Comparison of ENCODE assay signal across 21 mouse cellular contexts in genomic region chr16:92357566-92357965, GRCm38 (mm10). TPM values are rescaled to one million over a fixed set of nuclear protein-coding genes. Genes with fewer than 3 reads are reported as not detected.
DNase-seq lines count a peak whose midpoint lies in the region; ATAC-seq lines count a peak whose summit lies in the region.
"Had no signal": no experiment of that assay in that cellular context is flagged by ENCODE, and none has a peak within 500 bp of the region (broad histone marks: within the 10 kb centered on the region; RNA-seq: fewer than 3 reads in every experiment).

No protein-coding gene starts in this region.

- ATAC-seq in heart, embryonic 14.5 days (ENCODE audit: insufficient number of reproducible peaks, insufficient read depth, low FRiP score, low read depth): no peak
- ATAC-seq in kidney, embryonic 14.5 days (ENCODE audit: low FRiP score, low TSS enrichment): peak; percentile 33; the same call in 1 of the 2 replicates
- no peak for ATAC-seq in hindbrain, embryonic 14.5 days (ENCODE audit: low FRiP score)
- ATAC-seq: CD4-positive, CD25-positive, alpha-beta regulatory T cell, adult 4 months; inflammation-experienced regulatory T-cells, adult 6 months; liver, embryonic 12.5 days had no signal

- peak overlapping the region; percentile 64 for H3K4me2 ChIP-seq in heart, embryonic 14.5 days (ENCODE audit: low read length)
- no peak overlapping the region for H3K4me2 ChIP-seq in kidney, embryonic 14.5 days (replicated peaks; ENCODE audit: low read depth, low read length)
- no peak overlapping the region for H3K4me2 ChIP-seq in hindbrain, embryonic 14.5 days (replicated peaks)
- H3K4me2 ChIP-seq: liver, embryonic 12.5 days; lung, embryonic 15.5 days; neural tube, embryonic 13.5 days had no signal

- DNase-seq in heart, adult 11 months: no peak
- DNase-seq in kidney, postnatal 14 days: no peak
- DNase-seq in hindbrain, embryonic 14.5 days (ENCODE audit: low spot score): peak; percentile 34
- DNase-seq in retina, postnatal 1 day: peak; percentile 75
- DNase-seq in layer of hippocampus, postnatal 10 days (ENCODE audit: low spot score in 2 of 2): no peak
- DNase-seq: adrenal gland, postnatal 14 days; cerebellum, adult 9-11 months; gastrocnemius, postnatal 25 days had no signal

- peak overlapping the region; percentile 42 to 90; a peak in 3 of 4 replicates for H3K27ac ChIP-seq in heart, embryonic 14.5 days (replicated peaks in 1 of 2; ENCODE audit: control insufficient read depth in 1 of 2, insufficient read depth in 1 of 2, low read depth in 2 of 2, low read length in 2 of 2)
- H3K27ac ChIP-seq in kidney, embryonic 14.5 days (ENCODE audit: low read depth, low read length): no peak overlapping the region
- no peak overlapping the region for H3K27ac ChIP-seq in hindbrain, embryonic 14.5 days
- H3K27ac ChIP-seq: limb, embryonic 10.5 days; liver, embryonic 12.5 days; lung, embryonic 15.5 days; neural tube, embryonic 13.5 days had no signal

- no peaks in the 10 kb centered on the region for H3K27me3 ChIP-seq in heart, embryonic 14.5 days (ENCODE audit: control insufficient read depth, insufficient read depth, low read length)
- H3K27me3 ChIP-seq in kidney, embryonic 14.5 days (ENCODE audit: control insufficient read depth, insufficient read depth, low read length): no peaks in the 10 kb centered on the region
- H3K27me3 ChIP-seq in hindbrain, embryonic 14.5 days (ENCODE audit: control insufficient read depth, insufficient read depth, low read length): no peaks in the 10 kb centered on the region
- H3K27me3 ChIP-seq: lung, embryonic 15.5 days; neural tube, embryonic 13.5 days had no signal

- H3K9me3 ChIP-seq in heart, embryonic 14.5 days (ENCODE audit: control insufficient read depth, low read length): no peaks in the 10 kb centered on the region
- H3K9me3 ChIP-seq in kidney, embryonic 14.5 days (ENCODE audit: control insufficient read depth, low read length): no peaks in the 10 kb centered on the region
- no peaks in the 10 kb centered on the region for H3K9me3 ChIP-seq in hindbrain, embryonic 14.5 days (ENCODE audit: control insufficient read depth, low read length)
- H3K9me3 ChIP-seq: limb, embryonic 10.5 days; liver, embryonic 12.5 days; lung, embryonic 15.5 days; neural tube, embryonic 13.5 days had no signal

- 81% methylated on average over 10 of the region's 10 CpGs for WGBS in heart, embryonic 14.5 days
- WGBS in kidney, embryonic 14.5 days: 30% methylated on average over 10 of the region's 10 CpGs
- WGBS in hindbrain, embryonic 14.5 days: 17% methylated on average over 10 of the region's 10 CpGs

- H3K4me3 ChIP-seq in heart, embryonic 14.5 days (ENCODE audit: control insufficient read depth in 1 of 2, insufficient read depth in 1 of 2, low read depth in 1 of 2, low read length in 2 of 2): peak overlapping the region; percentile 1 to 20
- no peak overlapping the region for H3K4me3 ChIP-seq in kidney, embryonic 14.5 days (ENCODE audit: low read length)
- no peak overlapping the region for H3K4me3 ChIP-seq in hindbrain, embryonic 14.5 days (replicated peaks; ENCODE audit: low read length)
- H3K4me3 ChIP-seq: limb, embryonic 10.5 days; liver, embryonic 12.5 days; lung, embryonic 15.5 days; neural tube, embryonic 13.5 days had no signal

- 0 out of 2 replicates have a peak, but pooled peaks cover 3% of the 10 kb centered on the region for H3K36me3 ChIP-seq in heart, embryonic 14.5 days (ENCODE audit: control insufficient read depth, insufficient read depth, low read length)
- H3K36me3 ChIP-seq in kidney, embryonic 14.5 days (ENCODE audit: control insufficient read depth, insufficient read depth, low read length): no peaks in the 10 kb centered on the region
- no peaks in the 10 kb centered on the region for H3K36me3 ChIP-seq in hindbrain, embryonic 14.5 days (replicated peaks; ENCODE audit: control insufficient read depth, insufficient read depth)
- H3K36me3 ChIP-seq: limb, embryonic 10.5 days; liver, embryonic 12.5 days; lung, embryonic 15.5 days; neural tube, embryonic 13.5 days had no signal

- peak overlapping the region; percentile 69; the same call in 1 of the 2 replicates for H3K9ac ChIP-seq in heart, embryonic 14.5 days (ENCODE audit: low read length)
- H3K9ac ChIP-seq in kidney, embryonic 14.5 days (ENCODE audit: low read depth, low read length): no peak overlapping the region
- no peak overlapping the region for H3K9ac ChIP-seq in hindbrain, embryonic 14.5 days
- H3K9ac ChIP-seq: liver, embryonic 12.5 days; lung, embryonic 15.5 days; neural tube, embryonic 13.5 days had no signal

- peaks cover 40 to 51% of the 10 kb centered on the region in 2 experiments for H3K4me1 ChIP-seq in heart, embryonic 14.5 days (ENCODE audit: control insufficient read depth in 2 of 2, insufficient read depth in 2 of 2, low read length in 2 of 2)
- H3K4me1 ChIP-seq in kidney, embryonic 14.5 days (ENCODE audit: control insufficient read depth, insufficient read depth, low read length): peaks cover 26% of the 10 kb centered on the region
- H3K4me1 ChIP-seq in hindbrain, embryonic 14.5 days (replicated peaks; ENCODE audit: control insufficient read depth, insufficient read depth, low read length): peaks cover 12% of the 10 kb centered on the region

RNA-seq across cellular contexts. Expression of gene Kcne1, which starts 1.7 kb away (rescaled TPM):
- polyA plus RNA-seq in heart, embryonic 14.5 days (2014; fragmentation: Nextera tagmentation; extraction: Ambion mirVana): 192 and 199 TPM in 2 replicates
- 0.85 and 1.5 TPM in 2 replicates for polyA plus RNA-seq in kidney, embryonic 14.5 days (2014; fragmentation: Nextera tagmentation; extraction: Ambion mirVana)
- 0.23 TPM in 1 of 2 replicates, not detected in the other for polyA plus RNA-seq in hindbrain, embryonic 14.5 days (2014; fragmentation: Nextera tagmentation; extraction: Ambion mirVana)
- total RNA-seq in layer of hippocampus, postnatal 10 days (2021): not detected
- total RNA-seq: adrenal gland, postnatal 14 days; gastrocnemius, postnatal 25 days; megakaryocyte progenitor cell, adult 5-6 weeks had no signal
- polyA plus RNA-seq: CD4-positive, CD25-positive, alpha-beta regulatory T cell, adult 4 months; inflammation-experienced regulatory T-cells, adult 6 months; large intestine, adult 2 months; liver, embryonic 12.5 days; midbrain, postnatal 0 days; neural tube, embryonic 13.5 days; small intestine, adult 2 months had no signal

RNA-seq across cellular contexts. Expression of gene Fam243, which starts 36.3 kb away (rescaled TPM):
- not detected in 2 replicates for polyA plus RNA-seq in heart, embryonic 14.5 days (2014; fragmentation: Nextera tagmentation; extraction: Ambion mirVana)
- polyA plus RNA-seq in kidney, embryonic 14.5 days (2014; fragmentation: Nextera tagmentation; extraction: Ambion mirVana): 0.08 TPM in 1 of 2 replicates, not detected in the other
- 0.17 and 0.20 TPM in 2 replicates for polyA plus RNA-seq in hindbrain, embryonic 14.5 days (2014; fragmentation: Nextera tagmentation; extraction: Ambion mirVana)
- total RNA-seq in layer of hippocampus, postnatal 10 days (2021): not detected
- total RNA-seq: adrenal gland, postnatal 14 days; gastrocnemius, postnatal 25 days; megakaryocyte progenitor cell, adult 5-6 weeks; midbrain, postnatal 0 days had no signal
- polyA plus RNA-seq: CD4-positive, CD25-positive, alpha-beta regulatory T cell, adult 4 months; inflammation-experienced regulatory T-cells, adult 6 months; large intestine, adult 2 months; limb, embryonic 10.5 days; liver, embryonic 12.5 days; lung, embryonic 15.5 days; midbrain, postnatal 0 days; neural tube, embryonic 13.5 days; small intestine, adult 2 months; stomach, embryonic 14.5 days had no signal

RNA-seq across cellular contexts. Expression of gene Smim11, which starts 56.5 kb away (rescaled TPM):
- 129 and 132 TPM in 2 replicates for polyA plus RNA-seq in heart, embryonic 14.5 days (2014; fragmentation: Nextera tagmentation; extraction: Ambion mirVana)
- 125 and 160 TPM in 2 replicates for polyA plus RNA-seq in kidney, embryonic 14.5 days (2014; fragmentation: Nextera tagmentation; extraction: Ambion mirVana)
- 63.8 and 66.1 TPM in 2 replicates for polyA plus RNA-seq in hindbrain, embryonic 14.5 days (2014; fragmentation: Nextera tagmentation; extraction: Ambion mirVana)
- 10 to 100 TPM; 20.4 to 22.9 TPM for total RNA-seq in layer of hippocampus, postnatal 10 days (2021)

Comparison
In these comparisons a context has a peak if more than half of its experiments do, and no peak if none do; other contexts are left out.
1. H3K27ac ChIP-seq: peak in heart, embryonic 14.5 days (2 of 2); none in kidney, embryonic 14.5 days (single experiment) and hindbrain, embryonic 14.5 days (single experiment).
2. H3K4me3 ChIP-seq: peak in heart, embryonic 14.5 days (2 of 2); none in kidney, embryonic 14.5 days (single experiment) and hindbrain, embryonic 14.5 days (single experiment).
3. DNase-seq: peak in hindbrain, embryonic 14.5 days (single experiment) and retina, postnatal 1 day (single experiment); none in heart, adult 11 months (single experiment), kidney, postnatal 14 days (single experiment) and layer of hippocampus, postnatal 10 days (0 of 2).
4. RNA of gene Kcne1, which starts 1.7 kb away (polyA plus RNA-seq): 192 to 199 TPM in heart, embryonic 14.5 days; 0.85 to 1.5 TPM in kidney, embryonic 14.5 days and 0.23 TPM in hindbrain, embryonic 14.5 days; every median in the first group is over 10 times any median in the second.